Mouse (Mus musculus) testis, adult 2 months (tissue): ENCODE data around the gene Isca1. TPM values are rescaled to one million over a fixed set of nuclear protein-coding genes. Genes with fewer than 3 reads are reported as not detected.

Experiments
- H3K27ac ChIP-seq: fragments of 200-500 bp; 2 replicates; pipeline ENCODE4 v1.5.1; 2012; ENCODE audit warnings: low read depth, low read length; ENCODE audit not compliant: control insufficient read depth, insufficient read depth
- H3K27me3 ChIP-seq: fragments of 200-500 bp; 2 replicates; pipeline ENCODE4 v1.6.1; 2012; ENCODE audit warnings: mild to moderate bottlenecking, low read length, moderate library complexity; ENCODE audit not compliant: control insufficient read depth, insufficient read depth
- H3K36me3 ChIP-seq: fragments of 200-500 bp; 2 replicates; pipeline ENCODE4 v1.6.1; 2012; ENCODE audit warnings: mild to moderate bottlenecking, low read length; ENCODE audit not compliant: control insufficient read depth, insufficient read depth
- H3K4me1 ChIP-seq: fragments of 200-500 bp; 2 replicates; pipeline ENCODE4 v1.6.1; 2012; ENCODE audit warnings: low read length; ENCODE audit not compliant: control insufficient read depth, insufficient read depth
- H3K4me3 ChIP-seq: fragments of 200-500 bp; 2 replicates; pipeline ENCODE4 v1.5.1; 2012; ENCODE audit warnings: low read depth, mild to moderate bottlenecking, low read length, moderate library complexity, mixed read lengths; ENCODE audit not compliant: control insufficient read depth
- CTCF ChIP-seq: fragments of 200-500 bp; IDR thresholded peaks from 2 replicates; pipeline ENCODE4 v1.5.1; 2012; ENCODE audit warnings: low read depth, mild to moderate bottlenecking, inconsistent platforms, low read length, moderate library complexity; ENCODE audit not compliant: control insufficient read depth, insufficient read depth, insufficient replicate concordance
- POLR2A ChIP-seq: fragments of 200-500 bp; IDR thresholded peaks from 2 replicates; pipeline ENCODE4 v1.6.1; 2012; ENCODE audit warnings: low read depth, mild to moderate bottlenecking, inconsistent platforms, low read length, moderate library complexity; ENCODE audit not compliant: control insufficient read depth
- polyA plus RNA-seq: library from polyadenylated mRNA; depleted of rRNA; stranded (reverse); fragments of >200 nt; gene quantifications from 2 replicates; pipeline ENCODE4 v1.2.3, GENCODE M21; 2012; rRNA removed

Gene Isca1
- polyA plus RNA-seq, result 149 and 158 TPM in 2 replicates

- Histone ChIP-seq H3K36me3 (no peaks in the 10 kb centered on the region; the same call in none of the 2 replicates), H3K4me3 (peak within 1 kb of the TSS; percentile 88), H3K27ac (peak within 1 kb of the TSS; percentile 96), H3K27me3 (no peaks in the 10 kb centered on the region), H3K4me1 (peaks cover 12% of the 10 kb centered on the region)
- TF ChIP-seq POLR2A (peak; percentile 89), CTCF (no peak)
Observed at GRCm38 (mm10) chr13:59769296-59770163, at the start of gene Isca1. Gene Isca1, minus strand, starts transcription at chr13:59769810.

DNA sequence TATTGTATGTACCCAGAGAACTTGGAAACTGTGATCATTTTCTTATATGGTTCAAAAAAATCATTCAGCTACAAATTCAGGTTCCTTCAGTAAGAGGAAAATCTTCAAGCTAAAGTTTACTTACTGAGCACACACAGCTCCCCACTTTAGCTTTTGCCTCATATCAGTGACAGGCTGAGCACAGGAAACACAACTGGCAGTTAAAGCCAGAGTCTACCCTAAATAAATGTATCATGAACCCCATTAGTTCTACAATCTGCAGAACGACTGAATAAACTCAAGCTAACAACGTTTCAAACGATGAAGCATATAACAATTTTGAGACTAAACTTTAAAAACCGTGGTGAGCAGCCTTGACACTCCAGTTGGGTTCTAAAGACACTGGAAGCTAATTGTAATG, 47.7 kb upstream of the Isca1 start:
- TF ChIP-seq POLR2A, result no peak
- no peak for TF ChIP-seq CTCF
- Histone ChIP-seq H3K27ac (no peak overlapping the region), H3K27me3 (no peaks in the 10 kb centered on the region), H3K4me1 (no peaks in the 10 kb centered on the region), H3K36me3 (peaks cover 2% of the 10 kb centered on the region; the same call in 1 of the 2 replicates), H3K4me3 (no peak overlapping the region)

- Histone ChIP-seq H3K27me3 (no peaks in the 10 kb centered on the region), H3K4me1 (no peaks in the 10 kb centered on the region), H3K4me3 (no peak overlapping the region), H3K27ac (no peak overlapping the region), H3K36me3 (peaks cover 4% of the 10 kb centered on the region)
- TF ChIP-seq POLR2A (no peak), CTCF (no peak)
Observed at GRCm38 (mm10) chr13:59814109-59814591, 44.5 kb upstream of the Isca1 start.

DNA sequence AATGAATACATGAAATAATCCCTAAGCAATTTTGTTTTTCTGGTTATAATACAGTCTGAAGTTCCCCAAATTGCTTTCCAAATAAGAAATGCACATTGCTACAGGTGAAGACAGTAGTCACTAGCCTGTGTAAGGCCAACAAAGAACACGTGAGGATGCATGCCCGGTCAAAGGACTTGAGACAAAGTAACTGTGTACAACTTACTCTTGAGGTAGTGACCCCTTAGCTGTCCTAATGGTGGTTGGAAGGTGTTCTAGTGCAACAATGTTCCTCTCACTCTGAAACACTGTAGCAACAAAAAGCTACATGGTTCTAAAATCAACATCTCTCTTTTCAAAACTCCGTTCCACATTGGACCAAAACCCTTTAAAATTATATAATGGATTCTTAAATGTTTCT, 42.0 kb upstream of the Isca1 start:
- H3K4me1 ChIP-seq, result no peaks in the 10 kb centered on the region
- no peaks in the 10 kb centered on the region for H3K27me3 ChIP-seq
- TF ChIP-seq POLR2A (no peak), CTCF (no peak)
- H3K36me3 ChIP-seq, result peaks cover 4% of the 10 kb centered on the region
- no peak overlapping the region for H3K4me3 ChIP-seq
- no peak overlapping the region for H3K27ac ChIP-seq

DNA sequence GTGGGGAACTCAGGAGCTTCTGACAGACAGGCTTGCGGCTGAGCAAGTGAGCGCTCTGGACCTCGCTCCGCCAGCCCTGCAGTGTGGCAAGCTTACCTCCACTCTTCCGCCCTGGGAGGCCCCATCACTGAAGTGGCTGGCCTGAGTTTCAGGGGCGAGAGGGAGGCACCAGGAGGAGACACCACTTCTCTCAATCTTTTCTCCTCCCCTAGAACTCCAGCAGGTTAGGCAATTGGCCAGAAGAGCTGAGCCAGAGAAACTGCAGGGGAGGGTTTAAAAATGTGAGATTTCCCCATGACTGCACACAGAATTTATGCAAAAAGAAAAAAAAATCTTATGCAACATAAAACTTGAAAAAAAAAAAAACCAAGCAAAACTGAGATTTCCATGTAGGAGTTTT, 31.4 kb upstream of the Isca1 start:
- H3K4me1 ChIP-seq, result no peaks in the 10 kb centered on the region
- no peak overlapping the region for H3K4me3 ChIP-seq
- H3K27me3 ChIP-seq, result no peaks in the 10 kb centered on the region
- H3K27ac ChIP-seq, result no peak overlapping the region
- TF ChIP-seq POLR2A, result no peak
- peaks cover 12% of the 10 kb centered on the region for H3K36me3 ChIP-seq

DNA sequence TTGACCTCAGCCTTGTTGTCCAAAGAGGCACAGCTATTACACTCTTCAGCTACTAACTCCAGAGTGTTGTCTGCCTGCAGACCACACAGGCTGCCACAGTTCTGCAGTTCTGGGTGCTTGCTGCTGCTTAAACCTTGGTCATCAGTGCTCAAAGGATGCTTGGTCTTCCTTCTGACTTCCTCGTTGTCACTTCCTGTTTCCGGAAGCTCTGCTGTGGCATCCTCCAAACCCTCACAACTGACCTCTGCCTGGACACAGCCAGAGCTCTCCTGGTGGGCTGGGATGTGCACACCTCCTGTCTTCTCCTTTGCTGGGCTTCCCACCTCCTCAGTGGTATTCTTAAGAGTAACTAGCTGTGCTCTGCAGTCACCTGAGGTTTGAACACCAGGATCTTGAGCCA, 30.5 kb upstream of the Isca1 start:
- no peaks in the 10 kb centered on the region for H3K27me3 ChIP-seq
- no peaks in the 10 kb centered on the region for H3K4me1 ChIP-seq
- H3K36me3 ChIP-seq, result peaks cover 12% of the 10 kb centered on the region
- H3K27ac ChIP-seq, result no peak overlapping the region
- TF ChIP-seq CTCF (no peak), POLR2A (no peak)
- H3K4me3 ChIP-seq, result no peak overlapping the region

DNA sequence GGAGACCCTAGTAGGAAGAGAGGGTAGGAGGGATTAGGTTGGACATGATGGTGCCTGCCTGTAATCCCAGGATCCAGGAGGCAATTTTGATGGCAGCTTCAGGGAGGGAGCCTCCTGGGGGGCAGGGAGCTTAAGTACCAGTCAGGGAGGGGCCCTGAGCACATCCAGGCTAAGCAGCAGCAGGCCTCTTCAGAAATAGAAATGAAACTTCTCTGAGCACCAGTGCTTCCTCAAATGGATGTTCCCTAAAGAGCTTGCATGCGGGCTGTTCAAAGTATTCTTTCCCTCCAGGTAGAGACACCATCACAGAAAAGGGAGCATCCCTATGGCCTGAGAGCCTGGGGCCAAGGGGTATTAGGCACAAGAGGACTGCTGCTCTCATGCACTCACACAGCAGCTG, 28.7 kb upstream of the Isca1 start:
- Histone ChIP-seq H3K4me1 (no peaks in the 10 kb centered on the region), H3K27ac (no peak overlapping the region), H3K36me3 (peaks cover 10% of the 10 kb centered on the region), H3K4me3 (no peak overlapping the region), H3K27me3 (no peaks in the 10 kb centered on the region)
- TF ChIP-seq CTCF, result no peak
- TF ChIP-seq POLR2A, result no peak
